Mouse (Mus musculus) embryonic facial prominence, embryonic 11.5 days (tissue): ENCODE results near the gene Vrk3. TPM values are rescaled to one million over a fixed set of nuclear protein-coding genes. Genes with fewer than 3 reads are reported as not detected.

Experiments used
- ATAC-seq: fragments of 200-750 bp; cut with Nextera tagmentation; replicated peaks from 2 replicates; pipeline ENCODE4 v1.8.0; 2017; ENCODE audit warnings: low read depth; ENCODE audit not compliant: insufficient number of reproducible peaks, low FRiP score, low TSS enrichment
- DNase-seq: peaks from one replicate; pipeline ENCODE4 v3.0.0-alpha.2; 2015; ENCODE audit warnings: low spot score
- H3K27ac ChIP-seq: fragments of 300-500 bp; sonication (generic); replicated peaks from 2 replicates; pipeline ENCODE4 v1.5.1; 2014; ENCODE audit warnings: mild to moderate bottlenecking, low read depth, low read length, control low read depth
- H3K27me3 ChIP-seq: fragments of 300-500 bp; sonication (generic); 2 replicates; pipeline ENCODE4 v1.6.1; 2014; ENCODE audit warnings: mild to moderate bottlenecking, low read length, moderate library complexity, mixed read lengths; ENCODE audit not compliant: control insufficient read depth, insufficient read depth
- H3K36me3 ChIP-seq: fragments of 300-500 bp; sonication (generic); replicated peaks from 2 replicates; pipeline ENCODE4 v1.6.1; 2014; ENCODE audit warnings: low read depth, mild to moderate bottlenecking, low read length, moderate library complexity, mixed read lengths; ENCODE audit not compliant: control insufficient read depth, insufficient read depth
- H3K4me1 ChIP-seq: fragments of 300-500 bp; sonication (generic); 2 replicates; pipeline ENCODE4 v1.6.1; 2014; ENCODE audit warnings: low read length, mixed read lengths; ENCODE audit not compliant: control insufficient read depth, insufficient read depth
- H3K4me2 ChIP-seq: fragments of 300-500 bp; sonication (generic); 2 replicates; pipeline ENCODE4 v1.6.1; 2014; ENCODE audit warnings: low read depth, mild to moderate bottlenecking, control low read depth, low read length, moderate library complexity
- H3K4me3 ChIP-seq: fragments of 300-500 bp; sonication (generic); 2 replicates; pipeline ENCODE4 v1.5.1; 2014; ENCODE audit warnings: low read depth, low read length, control low read depth
- H3K9ac ChIP-seq: fragments of 300-500 bp; sonication (generic); replicated peaks from 2 replicates; pipeline ENCODE4 v1.6.1; 2014; ENCODE audit warnings: mild to moderate bottlenecking, control low read depth, low read length
- H3K9me3 ChIP-seq: fragments of 300-500 bp; sonication (generic); replicated peaks from 2 replicates; pipeline ENCODE4 v1.6.1; 2016; ENCODE audit warnings: mild to moderate bottlenecking, low read length, inconsistent platforms, mixed read lengths; ENCODE audit not compliant: control insufficient read depth
- WGBS: fragments of 180-500 bp; shearing (Covaris S2); extraction: QIAGEN DNeasy Blood & Tissue Kit; methylation state at CpG from one replicate; pipeline ENCODE4 v1.1.7; 2014; 5-methylcytosine and 5-hydroxymethylcytosine counted together
- polyA plus RNA-seq: library from polyadenylated mRNA; unstranded; fragments of >200 nt; fragmentation: Nextera tagmentation; extraction: Ambion mirVana; gene quantifications from 2 replicates; pipeline ENCODE4 v1.2.1, GENCODE M21; 2014

The Vrk3 gene
- polyA plus RNA-seq, 1 experiment from 2014 or later = 32.3 TPM

- ATAC-seq (peak; percentile 95), DNase-seq (peak; percentile 100)
- peak within 1 kb of the TSS; percentile 61 for H3K4me3 ChIP-seq
- H3K4me1 ChIP-seq = peaks cover 14% of the 10 kb centered on the region
- H3K9me3 ChIP-seq = no peaks in the 10 kb centered on the region
- under 1% methylated on average over 57 of the region's 62 CpGs for WGBS
- H3K36me3 ChIP-seq = no peaks in the 10 kb centered on the region
- peak within 1 kb of the TSS; percentile 61 for H3K4me2 ChIP-seq
- no peaks in the 10 kb centered on the region for H3K27me3 ChIP-seq
- peak within 1 kb of the TSS; percentile 98 for H3K9ac ChIP-seq
- peak within 1 kb of the TSS; percentile 97 for H3K27ac ChIP-seq
Measured at GRCm38 (mm10) chr7:44815721-44816469, 67.7 kb downstream of the Vrk3 start, which contains the start of the genes Nup62 and Il4i1. Gene Nup62, plus strand, starts transcription at chr7:44816088. Gene Il4i1, plus strand, starts transcription at chr7:44816387.

GRCm38 (mm10) chr7:44816470-44817021, 68.3 kb downstream of the Vrk3 start, which contains the start of gene Atf5:
Gene Atf5, minus strand, starts transcription at chr7:44816658.
- Histone ChIP-seq H3K36me3 (no peaks in the 10 kb centered on the region), H3K9me3 (no peaks in the 10 kb centered on the region), H3K4me1 (peaks cover 14% of the 10 kb centered on the region), H3K9ac (peak within 1 kb of the TSS; percentile 98), H3K27me3 (no peaks in the 10 kb centered on the region), H3K4me3 (peak within 1 kb of the TSS; percentile 61), H3K27ac (peak within 1 kb of the TSS; percentile 97), H3K4me2 (peak within 1 kb of the TSS; percentile 61)
- ATAC-seq (peak; percentile 22), DNase-seq (peak; percentile 66)
- WGBS = 0% methylated on average over 39 of the region's 57 CpGs

GRCm38 (mm10) chr7:44817441-44817840, 69.2 kb downstream of the Vrk3 start:
- no peaks in the 10 kb centered on the region for H3K27me3 ChIP-seq
- 37% methylated on average over 3 of the region's 3 CpGs for whole genome bisulfite sequencing
- peak overlapping the region; percentile 98 for H3K9ac ChIP-seq
- H3K4me3 ChIP-seq = peak overlapping the region; percentile 61
- no peak overlapping the region for H3K27ac ChIP-seq
- ATAC-seq (no peak), DNase-seq (no peak)
- H3K4me2 ChIP-seq = peak overlapping the region; percentile 61
- peaks cover 14% of the 10 kb centered on the region for H3K4me1 ChIP-seq
- no peaks in the 10 kb centered on the region for H3K9me3 ChIP-seq
- no peaks in the 10 kb centered on the region for H3K36me3 ChIP-seq

- Histone ChIP-seq H3K27me3 (no peaks in the 10 kb centered on the region), H3K36me3 (no peaks in the 10 kb centered on the region), H3K4me1 (peaks cover 14% of the 10 kb centered on the region), H3K4me2 (peak overlapping the region; percentile 61), H3K9me3 (no peaks in the 10 kb centered on the region), H3K27ac (no peak overlapping the region), H3K9ac (peak overlapping the region; percentile 98), H3K4me3 (peak overlapping the region; percentile 61)
- no peak for ATAC-seq
- WGBS = 55% methylated on average over 2 of the region's 2 CpGs
- no peak for DNase-seq
Measured at GRCm38 (mm10) chr7:44818164-44818563, 70.0 kb downstream of the Vrk3 start.

- Histone ChIP-seq H3K36me3 (no peaks in the 10 kb centered on the region), H3K4me1 (peaks cover 14% of the 10 kb centered on the region), H3K9ac (peak overlapping the region; percentile 22), H3K9me3 (no peaks in the 10 kb centered on the region), H3K27ac (no peak overlapping the region), H3K4me3 (peak overlapping the region; percentile 14), H3K27me3 (no peaks in the 10 kb centered on the region), H3K4me2 (peak overlapping the region; percentile 61)
- 52% methylated on average over 6 of the region's 6 CpGs for WGBS
- DNase-seq = no peak
- no peak for ATAC-seq
Measured at GRCm38 (mm10) chr7:44818751-44819235, 70.6 kb downstream of the Vrk3 start.

- Histone ChIP-seq H3K27me3 (no peaks in the 10 kb centered on the region), H3K4me1 (peaks cover 14% of the 10 kb centered on the region), H3K9ac (no peak overlapping the region; the same call in 1 of the 2 replicates), H3K36me3 (no peaks in the 10 kb centered on the region), H3K4me3 (0 out of 2 replicates have a peak overlapping the region, but pooled peaks have one; percentile 14), H3K9me3 (no peaks in the 10 kb centered on the region), H3K4me2 (no peak overlapping the region), H3K27ac (no peak overlapping the region)
- 94% methylated on average over 2 of the region's 2 CpGs for WGBS
- no peak for DNase-seq
- no peak for ATAC-seq
Measured at GRCm38 (mm10) chr7:44819391-44819790, 71.2 kb downstream of the Vrk3 start.

GRCm38 (mm10) chr7:44819863-44820262, 71.7 kb downstream of the Vrk3 start:
- no peaks in the 10 kb centered on the region for H3K9me3 ChIP-seq
- WGBS = 57% methylated on average over 5 of the region's 5 CpGs
- ATAC-seq = no peak
- no peak overlapping the region for H3K27ac ChIP-seq
- H3K4me1 ChIP-seq = peaks cover 13% of the 10 kb centered on the region
- H3K9ac ChIP-seq = no peak overlapping the region
- H3K27me3 ChIP-seq = no peaks in the 10 kb centered on the region
- H3K4me3 ChIP-seq = no peak overlapping the region
- H3K36me3 ChIP-seq = no peaks in the 10 kb centered on the region
- no peak for DNase-seq
- no peak overlapping the region for H3K4me2 ChIP-seq

- DNase-seq = no peak
Measured at GRCm38 (mm10) chr7:44820525-44820924, 72.3 kb downstream of the Vrk3 start.

More at GRCm38 (mm10) chr7:44820525-44820924, 72.3 kb downstream of the Vrk3 start:
- ATAC-seq = no peak
- Histone ChIP-seq H3K9me3 (no peaks in the 10 kb centered on the region), H3K4me2 (no peak overlapping the region), H3K27ac (no peak overlapping the region), H3K9ac (no peak overlapping the region), H3K4me1 (peaks cover 9% of the 10 kb centered on the region; the same call in 1 of the 2 replicates), H3K27me3 (no peaks in the 10 kb centered on the region), H3K36me3 (no peaks in the 10 kb centered on the region), H3K4me3 (no peak overlapping the region)
- 79% methylated on average over 3 of the region's 3 CpGs for WGBS
